Comparison of ENCODE assay signal across 16 mouse cellular contexts in genomic region chr2:152189213-152189612, GRCm38 (mm10). TPM values are rescaled to one million over a fixed set of nuclear protein-coding genes. Genes with fewer than 3 reads are reported as not detected.
DNase-seq lines count a peak whose midpoint lies in the region; ATAC-seq and TF ChIP-seq lines count a peak whose summit lies in the region.
"Had no signal": no experiment of that assay in that cellular context is flagged by ENCODE, and none has a peak within 500 bp of the region (broad histone marks: within the 10 kb centered on the region; RNA-seq: fewer than 3 reads in every experiment).

No protein-coding gene starts in this region.

- no peaks in the 10 kb centered on the region for H3K36me3 ChIP-seq in kidney, embryonic 15.5 days
- H3K36me3 ChIP-seq in E14TG2a.4 (ENCODE audit: insufficient read depth, low read length), result peaks cover 24% of the 10 kb centered on the region
- no peaks in the 10 kb centered on the region for H3K36me3 ChIP-seq in heart, embryonic 16.5 days (ENCODE audit: control insufficient read depth, insufficient read depth)
- H3K36me3 ChIP-seq: hindbrain, embryonic 13.5 days; intestine, embryonic 15.5 days; liver, embryonic 15.5 days had no signal

- WGBS in kidney, embryonic 15.5 days, result 51% methylated on average over 7 of the region's 7 CpGs
- WGBS in heart, embryonic 16.5 days, result 45% methylated on average over 7 of the region's 7 CpGs

- peaks cover 10% of the 10 kb centered on the region; the same call in 1 of the 2 replicates for H3K4me1 ChIP-seq in kidney, embryonic 15.5 days
- H3K4me1 ChIP-seq in E14TG2a.4 (replicated peaks; ENCODE audit: low read depth, low read length), result peaks cover 72% of the 10 kb centered on the region
- H3K4me1 ChIP-seq in heart, embryonic 16.5 days (ENCODE audit: control insufficient read depth, insufficient read depth, low read length), result peaks cover 14% of the 10 kb centered on the region
- H3K4me1 ChIP-seq: intestine, embryonic 15.5 days had no signal

- H3K27me3 ChIP-seq in kidney, embryonic 15.5 days, result no peaks in the 10 kb centered on the region
- no peaks in the 10 kb centered on the region for H3K27me3 ChIP-seq in E14TG2a.4 (ENCODE audit: insufficient read depth, low read length)
- H3K27me3 ChIP-seq in heart, embryonic 16.5 days (ENCODE audit: control insufficient read depth, insufficient read depth, low read length), result no peaks in the 10 kb centered on the region
- H3K27me3 ChIP-seq: hindbrain, embryonic 13.5 days; intestine, embryonic 15.5 days had no signal

- no peaks in the 10 kb centered on the region for H3K9me3 ChIP-seq in kidney, embryonic 15.5 days (replicated peaks)
- no peaks in the 10 kb centered on the region for H3K9me3 ChIP-seq in E14TG2a.4 (ENCODE audit: low read length)
- H3K9me3 ChIP-seq in heart, embryonic 16.5 days (replicated peaks; ENCODE audit: control insufficient read depth, low read length), result no peaks in the 10 kb centered on the region
- H3K9me3 ChIP-seq: hindbrain, embryonic 13.5 days; intestine, embryonic 15.5 days; liver, embryonic 15.5 days had no signal

- no peak for ATAC-seq in kidney, embryonic 15.5 days (replicated peaks; ENCODE audit: low FRiP score)
- ATAC-seq in heart, embryonic 16.5 days (replicated peaks; ENCODE audit: extremely low read depth, insufficient read depth, low FRiP score), result 0 out of 2 replicates have a peak, but pooled peaks have one; percentile 11
- ATAC-seq: forebrain, postnatal 0 days had no signal

- no peak overlapping the region for H3K9ac ChIP-seq in kidney, embryonic 15.5 days
- H3K9ac ChIP-seq in heart, embryonic 16.5 days (ENCODE audit: low read length), result no peak overlapping the region
- H3K9ac ChIP-seq: forebrain, postnatal 0 days; hindbrain, embryonic 13.5 days; intestine, embryonic 15.5 days; liver, embryonic 15.5 days had no signal

- DNase-seq in kidney, postnatal 4 days, result no peak
- peak; percentile 50 for DNase-seq in R1 (ENCODE audit: low read depth, low spot score)
- DNase-seq in Muller cell, postnatal 12 days (ENCODE audit: inconsistent ontology term), result no peak
- no peak for DNase-seq in ovary, postnatal 10 days (ENCODE audit: low spot score)
- DNase-seq in left cerebral cortex, postnatal 4 days, result no peak
- DNase-seq: cerebellum, adult 18-20 months; forebrain, postnatal 0 days; midbrain, embryonic 14.5 days; spleen, adult 18-20 months had no signal

- H3K4me3 ChIP-seq in kidney, embryonic 15.5 days (replicated peaks), result no peak overlapping the region
- peak overlapping the region; percentile 81 for H3K4me3 ChIP-seq in E14TG2a.4 (replicated peaks; ENCODE audit: low read length)
- H3K4me3 ChIP-seq in heart, embryonic 16.5 days (ENCODE audit: low read length), result no peak overlapping the region
- H3K4me3 ChIP-seq: erythroblast, embryonic 14.5 days; hindbrain, embryonic 13.5 days; intestine, embryonic 15.5 days; liver, embryonic 15.5 days had no signal

- intact Hi-C loops in left cerebral cortex, postnatal 4 days (cut with DNase I), result no loop called here

- no peak for TF ChIP-seq CTCF in E14TG2a.4 (conservative IDR thresholded peaks at IDR 0.05; ENCODE audit: low read length)

- H3K27ac ChIP-seq in kidney, embryonic 15.5 days, result peak overlapping the region; percentile 34; the same call in 1 of the 2 replicates
- peak overlapping the region; percentile 54 for H3K27ac ChIP-seq in heart, embryonic 16.5 days (ENCODE audit: low read length)
- H3K27ac ChIP-seq: hindbrain, embryonic 13.5 days; intestine, embryonic 15.5 days; liver, embryonic 15.5 days had no signal

- H3K4me2 ChIP-seq in kidney, embryonic 15.5 days, result no peak overlapping the region
- peak overlapping the region; percentile 25; the same call in 1 of the 2 replicates for H3K4me2 ChIP-seq in heart, embryonic 16.5 days (ENCODE audit: low read depth, low read length)
- H3K4me2 ChIP-seq: hindbrain, embryonic 13.5 days; intestine, embryonic 15.5 days; liver, embryonic 15.5 days had no signal

RNA-seq across cellular contexts. Expression of gene Csnk2a1, which starts 37.4 kb away (rescaled TPM):
- polyA plus RNA-seq in kidney, embryonic 15.5 days (2015; fragmentation: Nextera tagmentation; extraction: Ambion mirVana), result 93.4 and 101 TPM in 2 replicates
- 70.9 and 75.7 TPM in 2 replicates for polyA plus RNA-seq in heart, embryonic 16.5 days (2015; fragmentation: Nextera tagmentation; extraction: Ambion mirVana)
- 100 to 1,000 TPM; 142 to 148 TPM for total RNA-seq in left cerebral cortex, postnatal 4 days (2021)

RNA-seq across cellular contexts. Expression of gene Tcf15, which starts 45.9 kb away (rescaled TPM):
- polyA plus RNA-seq in kidney, embryonic 15.5 days (2015; fragmentation: Nextera tagmentation; extraction: Ambion mirVana), result 13.5 TPM in 2 replicates
- polyA plus RNA-seq in heart, embryonic 16.5 days (2015; fragmentation: Nextera tagmentation; extraction: Ambion mirVana), result 13.4 and 14.0 TPM in 2 replicates
- total RNA-seq in left cerebral cortex, postnatal 4 days (2021), result 1 to 10 TPM in 1 of 2 experiments, under 1 TPM in 1; 0.54 to 1.1 TPM
